Mouse (Mus musculus): ENCODE data around the gene Stap2.

Gene Stap2

GRCm38 (mm10) chr17:56005415-56006061, at the start of gene Stap2, which contains the start of gene Mpnd:
Gene Stap2 (minus strand): TSS chr17:56005584.
Gene Mpnd (plus strand): TSS chr17:56005711.
- DNase-seq (ENCODE audit: low read depth, low spot score), result peak; percentile 92

- DNase-seq (ENCODE audit: low read depth, low spot score), result no peak
Measured at GRCm38 (mm10) chr17:56054938-56055337, 49.6 kb upstream of the Stap2 start.

DNA sequence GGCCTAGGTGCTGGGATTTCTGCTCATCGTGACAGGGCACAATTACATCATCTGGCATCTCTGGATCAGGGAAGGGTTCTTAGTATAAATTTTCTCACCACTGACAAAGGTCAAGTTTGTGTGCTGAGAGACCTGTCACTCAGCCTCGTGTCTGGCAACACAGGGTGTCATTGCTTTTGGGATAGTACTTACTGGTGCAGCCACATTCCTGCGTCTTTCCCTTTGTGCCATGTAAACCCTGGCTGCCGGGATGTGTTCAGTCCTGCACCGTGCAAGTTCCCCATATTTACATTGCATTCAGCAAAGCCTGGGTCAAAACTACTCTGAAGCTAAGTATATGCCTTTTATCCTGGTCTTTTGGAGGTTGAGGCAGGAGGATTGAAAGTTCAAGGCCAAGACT, 46.0 kb upstream of the Stap2 start:
- DNase-seq (ENCODE audit: low read depth, low spot score), result no peak

DNA sequence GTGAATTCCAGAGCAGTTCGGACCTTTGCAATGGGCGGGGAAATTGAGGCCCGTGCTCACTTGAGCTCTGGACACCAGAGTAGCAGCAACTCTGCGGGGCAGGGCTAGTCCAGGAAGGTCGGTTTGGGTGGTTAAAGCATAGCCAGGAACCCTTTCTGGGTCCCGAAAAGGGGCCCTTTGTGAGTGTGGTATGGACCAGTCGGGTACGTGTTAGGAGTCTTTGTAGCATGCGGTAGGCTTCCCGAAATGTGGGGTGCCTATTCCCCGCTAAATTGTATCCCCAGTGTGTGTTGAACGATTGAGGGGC, 35.4 kb upstream of the Stap2 start:
- DNase-seq (ENCODE audit: low read depth, low spot score), result no peak

DNA sequence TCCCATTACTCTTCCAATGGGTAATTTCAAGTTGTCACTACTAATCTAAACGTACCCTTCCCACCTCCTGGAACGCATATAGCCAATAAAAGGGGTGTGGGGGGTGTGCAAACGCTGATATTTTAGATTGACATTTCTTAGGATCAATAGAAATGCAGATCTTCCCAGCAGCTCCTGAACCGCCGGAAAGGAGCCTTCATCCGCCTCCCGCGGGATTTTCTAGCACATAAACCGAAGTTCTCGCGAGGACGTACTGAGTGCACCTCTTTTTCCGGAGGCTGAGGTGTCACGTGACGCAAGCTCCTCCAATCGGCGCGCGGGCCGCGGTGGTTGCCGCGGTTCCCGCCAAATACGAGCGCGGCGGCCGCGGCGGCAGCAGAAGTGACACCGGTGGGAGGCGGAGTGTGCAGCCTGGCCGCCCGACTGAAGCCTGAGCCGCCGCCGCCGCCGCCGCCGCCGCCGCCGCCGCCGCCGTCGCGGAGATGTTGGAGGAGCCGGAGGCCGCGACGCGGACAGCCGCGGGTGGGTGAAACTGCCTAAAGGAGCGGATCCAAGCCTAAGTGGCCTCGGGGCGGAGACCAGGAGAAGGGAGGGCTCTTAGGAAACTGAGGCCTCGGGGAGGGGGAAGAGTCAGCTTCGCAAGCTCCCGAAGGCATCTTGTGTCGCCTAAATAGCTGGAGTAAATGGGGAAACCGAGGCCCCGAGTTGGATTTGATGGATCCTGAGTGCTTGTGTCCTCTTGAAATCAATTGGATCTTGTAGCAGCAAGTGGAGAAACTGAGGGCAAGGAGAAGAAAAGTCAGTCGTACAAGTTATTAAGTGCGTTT, 34.9 kb upstream of the Stap2 start, which contains the start of gene Chaf1a:
Gene Chaf1a, plus strand, starts transcription at position 410 of the 827 bp plus-strand sequence.
- peak; percentile 97 for DNase-seq (ENCODE audit: low read depth, low spot score)

DNA sequence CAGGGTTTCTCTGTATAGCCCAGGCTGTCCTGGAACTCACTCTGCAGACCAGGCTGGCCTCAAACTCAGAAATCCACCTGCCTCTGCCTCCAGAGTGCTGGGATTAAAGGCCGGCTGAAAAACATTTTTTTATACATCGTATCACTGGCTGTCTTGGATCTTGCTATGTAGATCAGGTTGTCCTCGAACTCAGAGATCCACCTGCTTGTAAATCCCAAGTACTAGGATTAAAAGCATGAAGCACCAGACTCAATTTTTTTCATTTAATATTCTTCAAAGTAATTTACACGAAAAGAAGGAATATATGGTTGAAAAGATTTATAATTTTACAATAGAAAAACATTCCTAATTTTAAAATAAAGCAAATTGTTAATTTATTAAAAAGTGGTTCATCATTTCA, 34.0 kb upstream of the Stap2 start:
- no peak for DNase-seq (ENCODE audit: low read depth, low spot score)

GRCm38 (mm10) chr17:56038583-56039261, 33.3 kb upstream of the Stap2 start:
- no peak for DNase-seq (ENCODE audit: low read depth, low spot score)

DNA sequence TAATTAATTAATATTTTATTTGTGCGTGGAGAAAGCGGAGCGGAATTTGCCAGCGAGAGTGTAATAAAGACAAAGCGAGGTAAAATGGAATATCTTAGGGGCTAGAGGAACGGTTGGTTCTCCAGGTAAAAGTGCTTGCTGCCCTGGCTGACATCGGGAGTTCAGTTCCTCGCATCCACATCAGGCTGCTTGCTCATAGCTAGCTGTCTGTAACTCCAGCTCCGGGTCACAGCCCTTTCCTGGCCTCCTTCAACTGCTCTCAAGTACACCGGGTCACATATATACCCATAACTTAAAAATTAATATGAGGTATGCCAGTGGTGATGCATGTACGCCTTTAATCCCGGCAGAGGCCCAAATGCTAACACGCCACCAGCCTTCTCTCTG, 31.5 kb upstream of the Stap2 start:
- no peak for DNase-seq (ENCODE audit: low read depth, low spot score)

- DNase-seq (ENCODE audit: low read depth, low spot score), result peak; percentile 98
Measured at GRCm38 (mm10) chr17:56036176-56036900, 31.0 kb upstream of the Stap2 start, which contains the start of gene Sh3gl1. Gene Sh3gl1 (minus strand): TSS chr17:56036635.

DNA sequence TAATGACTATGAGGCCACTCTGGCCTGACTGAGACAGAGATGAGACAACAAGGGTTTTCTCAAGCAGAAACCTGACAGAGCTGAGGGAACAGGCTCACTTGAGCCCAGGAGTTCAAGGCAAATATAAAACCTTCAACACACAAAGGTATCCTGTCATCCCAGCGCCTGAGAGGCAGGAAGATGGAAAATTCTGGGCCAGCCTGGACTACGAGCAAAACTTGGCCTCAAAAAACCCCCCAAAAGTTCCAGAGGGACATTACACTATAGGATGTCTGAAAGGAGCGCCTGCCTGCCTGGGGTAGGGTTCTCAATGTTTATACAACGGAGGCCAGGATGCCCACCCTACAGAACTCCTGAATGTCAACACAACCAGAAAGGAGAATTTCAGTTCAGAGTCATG, 29.8 kb upstream of the Stap2 start:
- no peak for DNase-seq (ENCODE audit: low read depth, low spot score)

- no peak for DNase-seq (ENCODE audit: low read depth, low spot score)
Measured at GRCm38 (mm10) chr17:56034726-56035100, 29.3 kb upstream of the Stap2 start.

DNA sequence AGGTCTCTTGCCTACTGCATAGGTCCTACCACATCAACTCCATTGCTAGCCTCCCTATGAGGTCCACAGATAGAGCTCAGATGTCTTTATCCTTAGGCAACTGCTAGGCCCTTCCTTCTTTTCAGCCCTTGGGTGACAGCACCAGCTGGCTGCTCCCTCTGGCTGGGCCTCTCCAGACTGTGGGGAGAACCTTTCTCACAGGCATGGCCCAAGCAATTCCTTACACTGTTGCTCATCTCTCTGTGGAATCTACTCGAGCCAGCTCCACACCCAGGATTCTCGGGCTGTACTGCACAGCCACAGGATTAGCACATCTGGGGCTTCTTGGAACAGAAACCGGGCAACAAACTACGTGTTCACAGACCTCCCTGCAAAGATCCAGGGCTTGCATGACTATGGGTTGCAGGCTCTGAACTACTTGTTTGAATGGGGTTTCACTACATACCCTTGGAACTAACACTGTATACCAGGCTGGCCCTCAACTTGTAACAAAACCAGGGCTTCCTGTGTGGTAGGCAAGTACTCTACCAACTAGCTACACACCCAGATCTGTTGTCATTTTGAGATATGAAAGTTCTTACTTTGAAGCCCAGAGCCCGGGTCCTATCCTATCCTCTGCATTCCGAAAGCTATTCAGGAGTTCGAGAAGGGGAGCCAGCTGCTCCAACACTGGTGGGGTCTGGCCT, 28.8 kb upstream of the Stap2 start:
- DNase-seq (ENCODE audit: low read depth, low spot score), result no peak

DNA sequence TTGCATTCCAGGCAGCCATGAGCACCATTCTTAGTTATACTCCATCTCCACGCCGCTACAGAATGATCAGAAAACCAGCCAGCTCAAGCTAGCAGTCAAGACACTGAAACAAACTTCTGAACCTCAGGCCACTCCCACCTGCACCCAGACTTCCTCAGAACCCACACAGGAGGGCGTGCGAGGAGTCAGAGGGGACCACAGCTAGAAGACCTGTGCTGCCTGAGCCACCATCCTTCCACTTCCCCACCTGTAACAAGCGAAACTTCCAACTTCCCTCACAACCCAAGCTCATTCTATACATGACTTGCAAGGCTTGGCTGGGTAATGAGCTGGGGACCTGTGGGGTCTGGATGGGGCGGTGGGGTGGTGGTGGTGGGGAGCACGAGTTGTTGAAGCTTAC, 27.4 kb upstream of the Stap2 start:
- DNase-seq (ENCODE audit: low read depth, low spot score), result no peak

DNA sequence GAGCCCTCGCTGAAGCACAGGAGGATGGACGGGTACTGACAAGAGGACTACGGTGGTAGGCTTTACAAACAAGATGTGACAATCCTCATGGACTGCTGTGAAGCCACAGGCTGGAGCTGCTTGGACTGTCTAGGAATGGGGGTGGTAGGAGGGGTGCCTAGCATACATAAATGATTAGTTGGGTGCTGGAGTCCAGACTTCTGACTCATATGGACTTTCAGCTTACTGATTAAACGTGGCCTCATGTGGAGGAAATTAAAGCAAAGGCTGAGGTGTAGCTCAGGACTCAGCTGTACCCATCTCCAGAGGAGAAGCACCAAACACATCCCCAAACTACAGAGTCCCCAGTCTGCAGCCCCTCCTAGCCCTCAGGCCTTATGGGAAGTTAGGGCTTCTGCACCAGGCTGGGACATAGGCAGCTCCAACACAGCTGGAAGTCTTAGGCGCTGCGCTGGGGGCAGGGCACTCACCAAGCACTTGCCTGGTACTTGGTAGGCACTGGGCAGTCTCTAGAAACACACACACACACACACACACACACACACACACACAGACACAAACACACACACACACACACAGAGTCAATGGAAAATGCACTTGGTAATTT, 26.8 kb upstream of the Stap2 start:
- no peak for DNase-seq (ENCODE audit: low read depth, low spot score)

- DNase-seq (ENCODE audit: low read depth, low spot score), result no peak
Measured at GRCm38 (mm10) chr17:56031431-56031830, 26.0 kb upstream of the Stap2 start.

DNA sequence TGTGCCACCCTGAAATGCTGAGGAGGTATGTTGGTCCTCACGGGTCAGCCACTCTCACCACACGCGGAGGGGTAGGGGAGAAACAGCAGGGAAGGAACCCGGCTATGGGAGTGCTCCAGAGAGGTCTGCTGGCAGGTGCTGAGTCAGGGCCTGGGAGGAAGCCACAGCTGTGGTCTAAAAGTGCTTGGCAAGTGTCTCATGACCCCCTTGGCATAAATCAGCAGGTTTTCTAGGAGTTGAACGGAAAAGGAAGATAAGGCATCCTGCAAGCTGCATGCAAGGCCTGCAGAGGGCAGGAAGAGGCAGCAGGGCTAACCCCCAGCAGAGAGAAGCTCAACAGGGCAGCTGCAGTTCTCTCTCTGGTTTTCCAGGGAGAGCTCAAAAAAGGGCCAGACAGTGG, 25.5 kb upstream of the Stap2 start:
- DNase-seq (ENCODE audit: low read depth, low spot score), result no peak

- no peak for DNase-seq (ENCODE audit: low read depth, low spot score)
Measured at GRCm38 (mm10) chr17:56030238-56030870, 25.0 kb upstream of the Stap2 start.

DNA sequence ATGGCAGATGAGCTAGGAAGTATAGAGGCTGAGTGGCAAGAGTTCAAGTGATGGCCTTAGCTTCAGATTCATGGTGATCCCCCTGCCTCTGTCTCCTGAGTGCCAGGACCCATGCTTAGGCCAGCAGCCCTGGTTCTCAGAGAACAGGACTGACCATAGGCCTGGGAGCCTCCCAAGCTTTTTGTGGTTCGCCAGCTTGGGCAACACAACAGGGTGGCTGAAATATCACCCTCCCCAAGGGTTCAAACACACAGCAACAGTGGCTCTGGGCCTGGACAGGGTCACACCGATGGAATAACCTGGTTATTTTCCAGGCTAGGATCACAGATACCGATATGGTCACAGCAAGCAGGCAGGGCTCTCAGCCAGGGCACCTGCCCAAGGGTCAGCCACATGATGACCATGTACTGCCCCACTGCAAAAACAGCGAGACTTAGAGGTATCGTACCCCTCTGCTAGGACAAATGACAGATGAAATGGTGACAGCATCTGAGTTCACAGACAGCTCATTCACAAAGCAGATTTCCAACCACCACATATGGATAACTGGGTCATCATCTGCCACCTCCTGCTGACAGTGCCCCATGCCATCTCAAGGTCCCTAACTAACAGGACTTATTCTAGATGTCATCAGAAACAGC, 22.5 kb upstream of the Stap2 start:
- DNase-seq (ENCODE audit: low read depth, low spot score), result no peak

- no peak for DNase-seq (ENCODE audit: low read depth, low spot score)
Measured at GRCm38 (mm10) chr17:56026881-56027280, 21.5 kb upstream of the Stap2 start.

GRCm38 (mm10) chr17:56026303-56026702, 20.9 kb upstream of the Stap2 start:
- no peak for DNase-seq (ENCODE audit: low read depth, low spot score)

Data from embryo, embryonic 11.5 days (tissue).